Mouse (Mus musculus) C2C12 (cell line): ENCODE data around the gene Atxn7.

ENCODE experiments used
- CEBPB ChIP-seq: IDR thresholded peaks from one replicate; pipeline ENCODE4 v1.6.1; 2011; ENCODE audit warnings: low read depth, mild to moderate bottlenecking, control low read depth, moderate library complexity
- CTCF ChIP-seq: IDR thresholded peaks from one replicate; pipeline ENCODE4 v1.5.1; 2011; ENCODE audit not compliant: control insufficient read depth, insufficient read depth, insufficient read length
- FOSL1 ChIP-seq: IDR thresholded peaks from one replicate; pipeline ENCODE4 v1.8.0; 2011; ENCODE audit warnings: mild to moderate bottlenecking, low read length; ENCODE audit not compliant: poor library complexity, insufficient read depth, severe bottlenecking
- MAX ChIP-seq: IDR thresholded peaks from one replicate; pipeline ENCODE4 v1.6.1; 2011; ENCODE audit warnings: mild to moderate bottlenecking, control low read depth
- MYOD1 ChIP-seq: IDR thresholded peaks from one replicate; pipeline ENCODE4 v1.6.1; 2011; ENCODE audit warnings: low read depth; ENCODE audit not compliant: control insufficient read depth, insufficient read length
- MYOG ChIP-seq: IDR thresholded peaks from one replicate; pipeline ENCODE4 v1.6.1; 2011; ENCODE audit not compliant: control insufficient read depth, insufficient read length; ENCODE audit errors: extremely low read depth
- USF1 ChIP-seq: IDR thresholded peaks from one replicate; pipeline ENCODE4 v1.6.1; 2011; ENCODE audit warnings: low read depth, mild to moderate bottlenecking, control low read depth, moderate library complexity

GRCm38 (mm10) chr14:14090571-14090970, 129.3 kb downstream of the Atxn7 start:
- TF ChIP-seq CTCF (no peak), USF1 (no peak), MYOG (no peak), MAX (no peak), CEBPB (no peak), MYOD1 (no peak), FOSL1 (no peak)
